Mouse (Mus musculus) megakaryocyte progenitor cell, adult 5-6 weeks (primary cell): ENCODE measurements at regions not wholly inside any gene's neighbourhood (a gene's known extent, or its start where the extent isn't known, plus 50 kb on each side); places are given as distances from the start of the nearest gene placed in this dataset.
"Not testable (repeated sequence)": the region's sequence is repeated elsewhere in the genome, so short reads cannot be mapped to it uniquely, and the experiment has no call there.

Experiments used
- ATAC-seq: replicated peaks from 2 replicates; pipeline ENCODE4 v1.8.0; 2016; ENCODE audit warnings: mild to moderate bottlenecking, moderate TSS enrichment, inconsistent platforms; ENCODE audit not compliant: poor library complexity

- peak; percentile 99 for ATAC-seq
These were observed 69.2 kb downstream of the Gm33543 start for GRCm38 (mm10) chr10:95773425-95773980.

GRCm38 (mm10) chr10:95772811-95773424, 69.8 kb downstream of the Gm33543 start:
- no peak for ATAC-seq

GRCm38 (mm10) chr10:95768974-95769373, 73.8 kb downstream of the Gm33543 start:
- no peak for ATAC-seq

DNA sequence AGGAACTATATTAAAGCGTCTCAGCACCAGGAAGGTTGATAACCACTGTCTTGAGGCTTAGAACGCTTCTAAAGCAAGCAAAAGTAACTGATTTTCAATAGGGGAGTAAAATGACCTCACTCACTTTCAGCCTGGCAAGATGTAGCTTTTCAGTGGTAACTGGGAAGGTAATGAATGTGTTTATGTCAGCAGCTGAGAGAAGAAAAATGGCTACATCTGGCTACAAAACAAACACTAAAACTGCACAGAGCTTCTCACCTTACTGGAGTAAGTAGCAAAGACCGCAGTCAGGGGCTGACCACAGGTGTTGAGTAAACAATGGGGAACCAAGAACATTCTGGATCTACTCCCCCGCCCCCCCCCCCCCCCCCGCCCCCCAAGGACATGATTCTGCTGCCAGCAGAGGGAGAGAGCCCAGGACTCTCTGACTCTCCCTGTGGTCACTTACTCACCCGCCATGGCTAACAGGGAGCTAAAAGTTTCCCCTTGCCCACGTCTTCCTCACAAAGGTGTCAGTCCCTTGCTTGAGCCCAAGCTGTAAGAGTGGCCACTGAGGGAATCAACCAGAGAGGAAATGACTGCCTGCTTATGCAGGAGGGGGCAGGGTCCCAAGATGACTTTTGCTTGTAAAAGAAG, 75.1 kb downstream of the Gm33543 start:
- ATAC-seq: peak; percentile 62

GRCm38 (mm10) chr10:95764129-95764528, 78.6 kb downstream of the Gm33543 start:
- ATAC-seq: no peak

DNA sequence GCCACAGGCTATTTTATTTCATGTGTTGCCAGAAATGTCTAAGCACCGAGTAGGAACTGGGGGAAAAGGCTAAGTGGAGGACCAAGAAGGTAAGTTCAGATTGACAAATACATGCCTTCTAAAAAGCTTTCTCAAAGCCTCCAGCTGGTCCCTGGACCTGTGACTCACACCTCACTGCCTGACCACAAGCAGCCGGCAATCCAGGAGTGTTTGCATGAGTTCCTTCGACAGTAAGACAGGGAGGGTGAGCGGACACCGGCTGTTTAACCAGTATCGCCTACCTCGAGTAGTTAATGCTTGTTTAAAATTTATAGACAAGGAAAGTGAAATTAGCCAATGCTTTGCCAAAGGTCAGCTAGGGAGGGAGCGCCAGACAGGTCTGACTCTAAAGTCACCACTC, 80.1 kb downstream of the Gm33543 start:
- ATAC-seq: no peak

- ATAC-seq: no peak
These were observed 80.8 kb downstream of the Gm33543 start for GRCm38 (mm10) chr10:95761969-95762368.

- ATAC-seq: no peak
These were observed 82.4 kb downstream of the Gm33543 start for GRCm38 (mm10) chr10:95760121-95760870.

GRCm38 (mm10) chr10:95758181-95758580, 84.5 kb downstream of the Gm33543 start:
- ATAC-seq: no peak

DNA sequence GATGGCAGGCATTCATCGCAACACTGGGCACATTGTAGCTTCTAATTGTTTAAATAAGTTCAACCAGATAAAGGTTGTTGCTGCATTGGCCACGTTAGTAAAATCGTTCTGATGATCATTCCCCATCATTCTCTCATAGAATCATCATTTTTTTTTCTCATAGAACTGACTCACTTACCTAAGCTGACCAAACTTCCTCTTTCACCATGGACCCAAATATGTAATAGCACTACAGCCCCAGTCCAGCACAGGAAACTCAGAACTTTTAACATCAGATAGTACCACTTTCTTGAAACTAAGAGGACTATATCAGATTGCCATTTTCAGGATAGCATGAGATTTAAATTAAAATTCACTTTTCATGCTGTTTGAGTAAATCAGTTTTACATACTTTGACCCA, 82.2 kb upstream of the Anapc15-ps start:
- 0 out of 2 replicates have a peak, but pooled peaks have one; percentile 37 for ATAC-seq

DNA sequence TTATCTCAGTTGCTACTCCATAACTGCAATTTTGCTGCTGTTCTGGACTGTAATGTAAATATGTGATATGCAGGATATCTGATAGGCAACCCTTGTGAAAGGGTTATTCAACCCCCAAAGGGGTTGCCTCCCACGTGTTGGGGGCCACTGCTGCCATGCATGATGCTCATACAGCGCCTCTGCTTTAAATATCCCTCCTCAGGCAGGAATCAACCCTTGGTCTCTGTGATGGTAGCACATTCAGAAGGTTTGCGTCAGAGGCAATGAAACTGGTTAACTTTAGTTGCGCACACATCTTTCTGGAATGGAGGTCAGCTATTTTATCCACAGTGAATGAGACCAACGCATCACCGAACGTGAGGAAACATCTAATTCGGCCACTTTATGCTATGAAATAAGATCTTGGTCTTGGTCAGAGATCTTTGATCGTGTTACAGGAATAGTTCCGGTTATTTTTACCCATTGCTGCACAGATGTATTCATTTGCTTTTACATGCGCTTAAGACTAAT, 80.2 kb upstream of the Anapc15-ps start:
- ATAC-seq: no peak

DNA sequence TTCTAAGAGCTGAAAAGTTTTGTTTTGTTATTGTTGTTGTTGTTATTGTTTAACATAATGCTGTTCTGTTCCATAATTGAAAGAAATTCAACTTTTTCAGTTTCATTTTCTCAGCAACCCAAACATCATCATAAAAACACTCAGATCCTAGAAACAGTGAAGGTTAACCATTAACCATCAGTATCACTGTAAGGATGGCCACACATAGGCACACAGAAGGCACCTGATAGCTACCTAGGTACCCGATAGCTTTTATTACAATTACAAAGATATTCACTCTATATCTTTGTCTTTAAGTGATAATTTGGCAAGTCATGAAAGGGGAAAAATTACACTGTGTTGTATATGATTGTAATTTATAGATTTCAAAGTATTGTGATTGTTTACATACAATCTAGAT, 75.1 kb upstream of the Anapc15-ps start:
- no peak for ATAC-seq

GRCm38 (mm10) chr10:95747939-95748338, 74.7 kb upstream of the Anapc15-ps start:
- ATAC-seq: peak; percentile 93

- ATAC-seq: 0 out of 2 replicates have a peak, but pooled peaks have one; percentile 34
These were observed 72.8 kb upstream of the Anapc15-ps start for GRCm38 (mm10) chr10:95745834-95746620.

- ATAC-seq: no peak
These were observed 72.0 kb upstream of the Anapc15-ps start for GRCm38 (mm10) chr10:95745254-95745653.

DNA sequence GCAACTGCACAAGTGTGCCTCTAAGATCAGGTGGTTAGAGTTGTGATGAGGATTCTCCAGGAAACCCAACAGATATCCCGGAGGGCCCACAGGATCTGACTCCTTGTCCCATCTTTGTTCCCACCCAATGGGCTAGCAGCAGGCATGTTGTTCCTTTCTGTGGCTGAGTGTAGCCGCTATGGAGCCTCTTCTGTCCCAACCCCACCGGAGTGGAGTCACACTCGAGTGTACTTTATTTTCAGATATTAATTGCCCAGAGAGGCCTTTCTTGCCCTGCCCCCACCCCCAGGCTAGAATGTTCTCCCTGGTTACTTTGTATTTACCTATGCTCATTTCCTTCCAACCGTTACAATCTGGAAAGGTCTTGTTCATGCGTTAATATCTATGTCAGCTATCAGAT, 70.4 kb upstream of the Anapc15-ps start:
- no peak for ATAC-seq

GRCm38 (mm10) chr10:95739421-95739820, 66.2 kb upstream of the Anapc15-ps start:
- no peak for ATAC-seq

DNA sequence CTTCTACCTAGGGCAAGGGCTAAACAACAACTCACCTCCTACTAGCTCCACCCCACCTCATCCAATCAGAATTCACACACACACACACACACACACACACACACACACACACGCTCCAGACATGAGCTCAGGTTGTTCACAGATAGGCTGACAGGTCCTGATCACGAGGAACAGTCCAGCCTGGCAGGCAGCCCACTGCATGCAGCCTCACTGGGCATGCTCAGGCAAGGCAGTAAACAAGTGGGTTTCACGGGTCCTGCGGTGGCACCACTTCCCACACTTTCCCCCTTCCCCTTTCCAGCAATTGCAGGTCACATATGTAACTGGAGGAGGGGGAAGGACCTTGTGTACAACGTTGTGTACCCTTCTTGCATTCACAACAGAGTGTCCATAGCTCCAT, 63.5 kb upstream of the Anapc15-ps start:
- ATAC-seq: not testable (repeated sequence)

GRCm38 (mm10) chr10:95731001-95731400, 57.8 kb upstream of the Anapc15-ps start:
- no peak for ATAC-seq

- no peak for ATAC-seq
These were observed 56.6 kb upstream of the Anapc15-ps start for GRCm38 (mm10) chr10:95729890-95730289.

DNA sequence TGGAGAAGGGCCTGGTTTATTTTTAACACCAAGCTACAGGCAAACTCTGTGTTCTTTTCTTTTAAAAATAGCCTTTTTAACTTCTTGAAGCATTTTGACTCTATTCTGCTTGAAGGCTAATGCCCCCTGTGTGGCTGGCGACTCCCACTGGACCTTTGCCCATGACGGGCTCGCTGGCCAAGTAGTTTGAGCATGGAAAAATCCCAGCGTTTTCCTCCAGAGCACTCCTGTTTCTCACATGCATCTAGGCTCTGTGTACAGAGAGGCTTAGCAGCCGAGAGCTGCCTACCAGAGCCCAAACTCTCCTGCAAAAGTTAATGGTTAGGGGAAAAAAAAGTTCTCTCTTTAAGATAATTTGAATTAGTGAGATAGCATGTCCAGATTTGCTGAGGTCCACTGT, 52.7 kb upstream of the Anapc15-ps start:
- no peak for ATAC-seq
